10 mouse cellular contexts compared by ENCODE assay signal in the genomic region with DNA sequence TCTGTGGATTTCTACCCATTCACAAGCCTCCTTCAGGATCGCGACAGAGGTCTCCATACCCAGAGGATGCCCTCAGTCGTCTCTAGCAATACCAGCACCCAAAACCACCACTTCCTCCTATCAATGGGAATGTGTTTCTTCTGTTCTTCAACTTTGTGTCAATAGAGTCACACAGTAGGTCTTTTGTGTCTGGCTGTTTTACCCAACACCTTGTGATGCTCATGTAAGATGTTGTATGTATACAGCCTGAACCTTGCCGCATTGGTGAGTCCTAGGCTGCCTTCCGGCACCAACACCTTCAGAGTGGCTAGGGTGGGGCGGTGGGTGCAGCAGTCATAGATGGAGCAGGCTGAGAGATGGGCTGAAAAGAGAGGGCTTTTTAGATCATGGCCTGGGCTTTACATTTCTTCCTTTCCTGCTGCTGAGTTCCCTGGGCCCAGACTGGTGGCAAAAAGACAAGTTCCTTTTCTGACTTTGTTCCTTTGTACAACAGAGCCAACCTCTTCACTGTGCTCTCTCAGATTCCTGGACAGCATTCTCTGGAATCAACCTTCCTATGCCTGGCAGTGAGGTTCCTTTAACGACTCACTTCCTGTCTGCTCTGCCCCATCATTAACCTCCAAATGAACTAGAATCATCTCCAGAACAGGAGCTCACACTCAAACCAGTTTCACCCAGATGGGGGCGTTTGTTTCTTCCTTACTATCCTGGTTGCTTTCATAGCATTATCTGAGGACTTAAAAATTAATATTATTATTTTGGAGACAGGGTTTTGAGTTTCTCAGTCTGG.
DNase-seq lines count a peak whose midpoint lies in the region; ATAC-seq and TF ChIP-seq lines count a peak whose summit lies in the region.
"Had no signal": no experiment of that assay in that cellular context is flagged by ENCODE, and none has a peak within 500 bp of the region (broad histone marks: within the 10 kb centered on the region; RNA-seq: fewer than 3 reads in every experiment).

No protein-coding gene starts in this region.

- H3K4me2 ChIP-seq in hindbrain, embryonic 15.5 days, result no peak overlapping the region
- H3K4me2 ChIP-seq in intestine, postnatal 0 days (replicated peaks; ENCODE audit: low read depth), result no peak overlapping the region
- no peak overlapping the region for H3K4me2 ChIP-seq in forebrain, embryonic 13.5 days

- no peaks in the 10 kb centered on the region for H3K36me3 ChIP-seq in hindbrain, embryonic 15.5 days
- no peaks in the 10 kb centered on the region for H3K36me3 ChIP-seq in hindbrain, embryonic 10.5 days
- no peaks in the 10 kb centered on the region for H3K36me3 ChIP-seq in intestine, postnatal 0 days (ENCODE audit: control insufficient read depth, insufficient read depth)
- H3K36me3 ChIP-seq in forebrain, embryonic 13.5 days (ENCODE audit: poor library complexity, severe bottlenecking), result no peaks in the 10 kb centered on the region

- POLR2A ChIA-PET in Patski (lab: Charles Lee), result no interaction called here

- in situ Hi-C loops in Patski (cut with MboI; ENCODE audit: low pct_unique_long_range_greater_than_20kb), result no loop called here

- no peaks in the 10 kb centered on the region for H3K27me3 ChIP-seq in hindbrain, embryonic 15.5 days
- no peaks in the 10 kb centered on the region for H3K27me3 ChIP-seq in hindbrain, embryonic 10.5 days (ENCODE audit: insufficient read depth, poor library complexity, severe bottlenecking)
- H3K27me3 ChIP-seq in Patski, result no peaks in the 10 kb centered on the region
- no peaks in the 10 kb centered on the region for H3K27me3 ChIP-seq in intestine, postnatal 0 days (replicated peaks; ENCODE audit: control insufficient read depth, insufficient read depth, low read length)
- no peaks in the 10 kb centered on the region for H3K27me3 ChIP-seq in forebrain, embryonic 13.5 days

- H3K27ac ChIP-seq in hindbrain, embryonic 15.5 days (replicated peaks), result peak overlapping the region; percentile 64; the same call in 1 of the 2 replicates
- H3K27ac ChIP-seq in hindbrain, embryonic 10.5 days, result no peak overlapping the region
- peak overlapping the region; percentile 68 for H3K27ac ChIP-seq in intestine, postnatal 0 days (ENCODE audit: low read depth, low read length)
- H3K27ac ChIP-seq in forebrain, embryonic 13.5 days, result no peak overlapping the region

- CTCF ChIA-PET in Patski (lab: Charles Lee), result no interaction called here

- 0 out of 2 replicates have a peak, but pooled peaks cover 3% of the 10 kb centered on the region for H3K4me1 ChIP-seq in hindbrain, embryonic 15.5 days (replicated peaks)
- H3K4me1 ChIP-seq in hindbrain, embryonic 10.5 days (replicated peaks), result no peaks in the 10 kb centered on the region; the same call in 1 of the 2 replicates
- peaks cover 16% of the 10 kb centered on the region for H3K4me1 ChIP-seq in intestine, postnatal 0 days (replicated peaks; ENCODE audit: control insufficient read depth, insufficient read depth, low read length)
- no peaks in the 10 kb centered on the region for H3K4me1 ChIP-seq in forebrain, embryonic 13.5 days

- H3K4me3 ChIP-seq in hindbrain, embryonic 15.5 days, result no peak overlapping the region
- no peak overlapping the region for H3K4me3 ChIP-seq in hindbrain, embryonic 10.5 days
- H3K4me3 ChIP-seq in intestine, postnatal 0 days (ENCODE audit: low read depth, low read length), result no peak overlapping the region
- H3K4me3 ChIP-seq in forebrain, embryonic 13.5 days, result no peak overlapping the region

- no peaks in the 10 kb centered on the region for H3K9me3 ChIP-seq in hindbrain, embryonic 15.5 days
- H3K9me3 ChIP-seq in hindbrain, embryonic 10.5 days, result no peaks in the 10 kb centered on the region
- H3K9me3 ChIP-seq in intestine, postnatal 0 days (ENCODE audit: control insufficient read depth), result no peaks in the 10 kb centered on the region
- H3K9me3 ChIP-seq in forebrain, embryonic 13.5 days (replicated peaks), result no peaks in the 10 kb centered on the region

- ATAC-seq in hindbrain, embryonic 15.5 days (ENCODE audit: low FRiP score, low read depth), result no peak
- no peak for ATAC-seq in Patski
- ATAC-seq in intestine, postnatal 0 days, result no peak
- no peak for ATAC-seq in forebrain, embryonic 13.5 days

- 84% methylated on average over 8 of the region's 8 CpGs for WGBS in hindbrain, embryonic 15.5 days
- WGBS in hindbrain, embryonic 10.5 days, result 91% methylated on average over 8 of the region's 8 CpGs
- 66% methylated on average over 8 of the region's 8 CpGs for WGBS in intestine, postnatal 0 days
- WGBS in forebrain, embryonic 13.5 days, result 90% methylated on average over 8 of the region's 8 CpGs

- peak; percentile 6 for TF ChIP-seq CTCF in Patski (IDR thresholded peaks at IDR 0.05)
- TF ChIP-seq CTCF in intestine, postnatal 0 days (IDR thresholded peaks at IDR 0.05; ENCODE audit: low read depth), result no peak

- H3K9ac ChIP-seq in hindbrain, embryonic 15.5 days, result no peak overlapping the region
- no peak overlapping the region for H3K9ac ChIP-seq in intestine, postnatal 0 days (ENCODE audit: low read depth, low read length)
- no peak overlapping the region for H3K9ac ChIP-seq in forebrain, embryonic 13.5 days

- DNase-seq in hindbrain, embryonic 10.5 days (ENCODE audit: low spot score), result no peak
- DNase-seq in 3T3-L1 (ENCODE audit: low read depth, low spot score) (peak; percentile 54), Patski (ENCODE audit: low read depth, low spot score) (no peak)
- no peak for DNase-seq in frontal cortex, postnatal 10 days (ENCODE audit: low spot score in 2 of 2)
- DNase-seq in retina, embryonic 14.5 days (ENCODE audit: low spot score), result no peak
- DNase-seq: adrenal gland, postnatal 10 days; cerebellum, adult 9-11 months had no signal

Comparison
In these comparisons a context has a peak if more than half of its experiments do, and no peak if none do; other contexts are left out.
1. H3K27ac ChIP-seq: peak in hindbrain, embryonic 15.5 days (single experiment) and intestine, postnatal 0 days (single experiment); none in hindbrain, embryonic 10.5 days (single experiment) and forebrain, embryonic 13.5 days (single experiment).